Mouse (Mus musculus): ENCODE results near the gene Trpv4.

The Trpv4 gene

GRCm38 (mm10) chr5:114589026-114589425, 69.2 kb downstream of the Trpv4 start:
- no peak for DNase-seq (ENCODE audit: low spot score)

- DNase-seq (ENCODE audit: low spot score): no peak
Measured at GRCm38 (mm10) chr5:114588416-114588815, 69.8 kb downstream of the Trpv4 start.

- peak; percentile 67 for DNase-seq (ENCODE audit: low spot score)
Measured at GRCm38 (mm10) chr5:114587908-114588307, 70.3 kb downstream of the Trpv4 start.

GRCm38 (mm10) chr5:114585682-114586081, 72.5 kb downstream of the Trpv4 start:
- no peak for DNase-seq (ENCODE audit: low spot score)

- no peak for DNase-seq (ENCODE audit: low spot score)
Measured at GRCm38 (mm10) chr5:114584293-114585104, 73.7 kb downstream of the Trpv4 start.

GRCm38 (mm10) chr5:114583490-114584175, 74.6 kb downstream of the Trpv4 start:
- no peak for DNase-seq (ENCODE audit: low spot score)

- no peak for DNase-seq (ENCODE audit: low spot score)
Measured at GRCm38 (mm10) chr5:114583046-114583445, 75.2 kb downstream of the Trpv4 start.

- no peak for DNase-seq (ENCODE audit: low spot score)
Measured at GRCm38 (mm10) chr5:114581486-114581885, 76.7 kb downstream of the Trpv4 start.

- no peak for DNase-seq (ENCODE audit: low spot score)
Measured at GRCm38 (mm10) chr5:114579714-114580357, 78.4 kb downstream of the Trpv4 start.

GRCm38 (mm10) chr5:114578361-114578760, 79.9 kb downstream of the Trpv4 start:
- DNase-seq (ENCODE audit: low spot score): no peak

- no peak for DNase-seq (ENCODE audit: low spot score)
Measured at GRCm38 (mm10) chr5:114575986-114576605, 82.1 kb downstream of the Trpv4 start.

- no peak for DNase-seq (ENCODE audit: low spot score)
Measured at GRCm38 (mm10) chr5:114575530-114575929, 82.7 kb downstream of the Trpv4 start.

- no peak for DNase-seq (ENCODE audit: low spot score)
Measured at GRCm38 (mm10) chr5:114575010-114575409, 83.2 kb downstream of the Trpv4 start.

GRCm38 (mm10) chr5:114573920-114574628, 84.1 kb downstream of the Trpv4 start:
- DNase-seq (ENCODE audit: low spot score): no peak

- no peak for DNase-seq (ENCODE audit: low spot score)
Measured at GRCm38 (mm10) chr5:114572997-114573396, 85.2 kb downstream of the Trpv4 start.
